Mouse (Mus musculus) MEL (cell line): Measurements from ENCODE around the gene Hnrnpa1. TPM values are rescaled to one million over a fixed set of nuclear protein-coding genes. Genes with fewer than 3 reads are reported as not detected.
A peak's percentile ranks its signal among the peaks of the same experiment; 100 is the strongest.

Experiments used
- DNase-seq: peaks from one replicate; pipeline ENCODE4 v3.0.0; 2011; ENCODE audit warnings: low read depth, low spot score
- H3K27ac ChIP-seq: 2 replicates; pipeline ENCODE4 v1.5.1; 2012; ENCODE audit warnings: low read depth, mild to moderate bottlenecking, control low read depth, low read length, moderate library complexity; ENCODE audit not compliant: control insufficient read depth
- H3K27me3 ChIP-seq, 2 experiments: fragments of 150-350 bp in 1 of 2; sonication (generic) in 1 of 2; 2 replicates each; pipeline ENCODE4 v1.6.1; 2012; ENCODE audit warnings: low read length in 2 of 2, mild to moderate bottlenecking in 2 of 2, improper control_type of control experiment in 1 of 2, moderate library complexity in 1 of 2; ENCODE audit not compliant: insufficient read depth in 2 of 2, control insufficient read depth in 1 of 2
- H3K36me3 ChIP-seq, 2 experiments: 2 replicates each; pipeline ENCODE4 v1.6.1; 2012 to 2014; ENCODE audit warnings: low read length in 2 of 2, improper control_type of control experiment in 1 of 2, inconsistent platforms in 1 of 2, mild to moderate bottlenecking in 1 of 2; ENCODE audit not compliant: insufficient read depth in 2 of 2, control insufficient read depth in 1 of 2
- H3K4me1 ChIP-seq, 2 experiments: fragments of 150-350 bp in 1 of 2; sonication (generic) in 1 of 2; 2 replicates each; pipeline ENCODE4 v1.6.1; 2012; ENCODE audit warnings: low read length in 2 of 2, improper control_type of control experiment in 1 of 2, mild to moderate bottlenecking in 1 of 2; ENCODE audit not compliant: insufficient read depth in 2 of 2, control insufficient read depth in 1 of 2
- H3K4me3 ChIP-seq, 2 experiments: fragments of 150-350 bp in 1 of 2; sonication (generic) in 1 of 2; 2 replicates each; pipeline ENCODE4 v1.5.1; 2012; ENCODE audit warnings: low read depth in 2 of 2, low read length in 2 of 2, mild to moderate bottlenecking in 2 of 2, moderate library complexity in 2 of 2, control low read depth in 1 of 2, improper control_type of control experiment in 1 of 2; ENCODE audit not compliant: control insufficient read depth in 1 of 2, insufficient read depth in 1 of 2
- H3K79me2 ChIP-seq: 2 replicates; pipeline ENCODE4 v1.6.1; 2012; ENCODE audit warnings: mild to moderate bottlenecking, low read length, moderate library complexity; ENCODE audit not compliant: control insufficient read depth, poor library complexity, insufficient read depth
- H3K9ac ChIP-seq: 2 replicates; pipeline ENCODE4 v1.6.1; 2012; ENCODE audit warnings: low read depth, mild to moderate bottlenecking, control low read depth, low read length, moderate library complexity; ENCODE audit not compliant: control insufficient read depth, poor library complexity, severe bottlenecking
- H3K9me3 ChIP-seq: fragments of 150-350 bp; sonication (generic); replicated peaks from 2 replicates; pipeline ENCODE4 v1.6.1; 2012; ENCODE audit warnings: mild to moderate bottlenecking, low read length, improper control_type of control experiment, moderate library complexity; ENCODE audit not compliant: insufficient read depth
- BHLHE40 ChIP-seq: IDR thresholded peaks from 2 replicates; pipeline ENCODE4 v1.6.1; 2012; ENCODE audit warnings: low read depth, mild to moderate bottlenecking, inconsistent platforms, low read length, improper control_type of control experiment, borderline replicate concordance
- CHD1 ChIP-seq: IDR thresholded peaks from 2 replicates; pipeline ENCODE4 v1.6.1; 2012; ENCODE audit warnings: low read depth, mild to moderate bottlenecking, inconsistent platforms, low read length, improper control_type of control experiment
- CHD2 ChIP-seq: IDR thresholded peaks from 2 replicates; pipeline ENCODE4 v1.6.1; 2011; ENCODE audit warnings: low read length, improper control_type of control experiment
- CTCF ChIP-seq, 3 experiments: IDR thresholded peaks in 2 of 3; conservative IDR thresholded peaks in 1 of 3; 2 replicates each; pipeline ENCODE4 v1.5.1; 2011 to 2012; ENCODE audit warnings: low read length in 3 of 3, low read depth in 2 of 3, mild to moderate bottlenecking in 2 of 3, improper control_type of control experiment in 1 of 3, inconsistent platforms in 1 of 3, mixed read lengths in 1 of 3, moderate library complexity in 1 of 3; ENCODE audit not compliant: control insufficient read depth in 1 of 3, insufficient read depth in 1 of 3, poor library complexity in 1 of 3, severe bottlenecking in 1 of 3
- E2F4 ChIP-seq: IDR thresholded peaks from 2 replicates; pipeline ENCODE4 v1.6.1; 2011; ENCODE audit warnings: low read depth, low read length, improper control_type of control experiment, borderline replicate concordance
- ELF1 ChIP-seq: IDR thresholded peaks from 2 replicates; pipeline ENCODE4 v1.6.1; 2014; ENCODE audit warnings: low read depth, mild to moderate bottlenecking, inconsistent platforms, low read length, improper control_type of control experiment, moderate library complexity
- EP300 ChIP-seq, 2 experiments: IDR thresholded peaks; 2 replicates each; pipeline ENCODE4 v1.6.1; 2011; ENCODE audit warnings: improper control_type of control experiment in 2 of 2, low read length in 2 of 2, low read depth in 1 of 2, mild to moderate bottlenecking in 1 of 2
- ETS1 ChIP-seq: IDR thresholded peaks from 2 replicates; pipeline ENCODE4 v1.6.1; 2012; ENCODE audit warnings: low read depth, mild to moderate bottlenecking, inconsistent platforms, low read length, improper control_type of control experiment, moderate library complexity
- GATA1 ChIP-seq: IDR thresholded peaks from 2 replicates; pipeline ENCODE4 v1.6.1; 2011; ENCODE audit warnings: low read depth, low read length, improper control_type of control experiment
- HCFC1 ChIP-seq: IDR thresholded peaks from 2 replicates; pipeline ENCODE4 v1.6.1; 2012; ENCODE audit warnings: low read depth, mild to moderate bottlenecking, inconsistent platforms, low read length, improper control_type of control experiment, moderate library complexity
- JUND ChIP-seq: IDR thresholded peaks from 2 replicates; pipeline ENCODE4 v1.6.1; 2011; ENCODE audit warnings: low read depth, mild to moderate bottlenecking, improper control_type of control experiment, low read length
- KAT2A ChIP-seq: conservative IDR thresholded peaks from 2 replicates; pipeline ENCODE4 v1.6.1; 2012; ENCODE audit warnings: low read depth, low read length, improper control_type of control experiment, inconsistent platforms
- MAFK ChIP-seq: IDR thresholded peaks from 2 replicates; pipeline ENCODE4 v1.6.1; 2011; ENCODE audit warnings: low read depth, mild to moderate bottlenecking, low read length, improper control_type of control experiment, borderline replicate concordance
- MAX ChIP-seq: IDR thresholded peaks from 2 replicates; pipeline ENCODE4 v1.6.1; 2011; ENCODE audit warnings: low read length, improper control_type of control experiment
- MAZ ChIP-seq: IDR thresholded peaks from 2 replicates; pipeline ENCODE4 v1.6.1; 2012; ENCODE audit warnings: low read depth, mild to moderate bottlenecking, inconsistent platforms, low read length, improper control_type of control experiment
- MXI1 ChIP-seq: IDR thresholded peaks from 2 replicates; pipeline ENCODE4 v1.6.1; 2011; ENCODE audit warnings: mild to moderate bottlenecking, low read depth, low read length, improper control_type of control experiment
- MYB ChIP-seq: IDR thresholded peaks from 2 replicates; pipeline ENCODE4 v1.6.1; 2011; ENCODE audit warnings: mild to moderate bottlenecking, low read depth, low read length, improper control_type of control experiment
- MYC ChIP-seq: IDR thresholded peaks from 2 replicates; pipeline ENCODE4 v1.6.1; 2011; ENCODE audit warnings: low read depth, mild to moderate bottlenecking, low read length, improper control_type of control experiment, moderate library complexity
- NRF1 ChIP-seq: IDR thresholded peaks from 2 replicates; pipeline ENCODE4 v1.6.1; 2014; ENCODE audit warnings: low read depth, mild to moderate bottlenecking, inconsistent platforms, low read length, improper control_type of control experiment, moderate library complexity; ENCODE audit not compliant: poor library complexity, insufficient read depth, severe bottlenecking
- POLR2A ChIP-seq, 2 experiments: IDR thresholded peaks; 2 replicates each; pipeline ENCODE4 v1.6.1; 2011 to 2012; ENCODE audit warnings: low read length in 2 of 2, mild to moderate bottlenecking in 2 of 2, control low read depth in 1 of 2, improper control_type of control experiment in 1 of 2, low read depth in 1 of 2, moderate library complexity in 1 of 2; ENCODE audit not compliant: control insufficient read depth in 1 of 2, insufficient read depth in 1 of 2, poor library complexity in 1 of 2
- POLR2AphosphoS5 ChIP-seq: IDR thresholded peaks from 2 replicates; pipeline ENCODE4 v1.6.1; 2012; ENCODE audit warnings: low read depth, borderline replicate concordance, mild to moderate bottlenecking, inconsistent platforms, low read length, moderate library complexity, mixed read lengths
- RAD21 ChIP-seq: IDR thresholded peaks from 2 replicates; pipeline ENCODE4 v1.6.1; 2011; ENCODE audit warnings: mild to moderate bottlenecking, low read depth, low read length, improper control_type of control experiment
- SIN3A ChIP-seq: IDR thresholded peaks from 2 replicates; pipeline ENCODE4 v1.6.1; 2012; ENCODE audit warnings: low read length, improper control_type of control experiment, inconsistent platforms
- SMC3 ChIP-seq: IDR thresholded peaks from 2 replicates; pipeline ENCODE4 v1.6.1; 2011; ENCODE audit warnings: low read depth, low read length, improper control_type of control experiment
- TAL1 ChIP-seq: IDR thresholded peaks from 2 replicates; pipeline ENCODE4 v1.6.1; 2012; ENCODE audit warnings: mild to moderate bottlenecking, inconsistent platforms, low read length, moderate library complexity, mixed read lengths
- TCF12 ChIP-seq: IDR thresholded peaks from 2 replicates; pipeline ENCODE4 v1.6.1; 2014; ENCODE audit warnings: low read depth, mild to moderate bottlenecking, inconsistent platforms, low read length, improper control_type of control experiment, moderate library complexity
- USF1 ChIP-seq: IDR thresholded peaks from 2 replicates; pipeline ENCODE4 v1.6.1; 2014; ENCODE audit warnings: low read depth, mild to moderate bottlenecking, inconsistent platforms, low read length, improper control_type of control experiment, moderate library complexity
- USF2 ChIP-seq, 2 experiments: IDR thresholded peaks; 2 replicates each; pipeline ENCODE4 v1.6.1; 2011 to 2012; ENCODE audit warnings: improper control_type of control experiment in 2 of 2, low read length in 2 of 2, borderline replicate concordance in 1 of 2, inconsistent platforms in 1 of 2, low read depth in 1 of 2, mild to moderate bottlenecking in 1 of 2; ENCODE audit not compliant: insufficient read depth in 1 of 2
- ZC3H11A ChIP-seq: IDR thresholded peaks from 2 replicates; pipeline ENCODE4 v1.6.1; 2012; ENCODE audit warnings: low read depth, mild to moderate bottlenecking, inconsistent platforms, low read length, improper control_type of control experiment
- ZMIZ1 ChIP-seq: IDR thresholded peaks from 2 replicates; pipeline ENCODE4 v1.6.1; 2012; ENCODE audit warnings: low read depth, mild to moderate bottlenecking, inconsistent platforms, low read length, improper control_type of control experiment, moderate library complexity
- polyA plus RNA-seq, 2 experiments: library from polyadenylated mRNA; stranded (reverse) in 1 of 2; unstranded in 1 of 2; fragments of >175 nt in 1 of 2; fragments of >200 nt in 1 of 2; gene quantifications; 2 replicates each; pipeline versions ENCODE4 v1.2.1 to v1.2.4; 2012; ENCODE audit warnings: low replicate concordance in 2 of 2, low read depth in 1 of 2; ENCODE audit not compliant: insufficient read length in 2 of 2, insufficient read depth in 1 of 2, missing spikeins in 1 of 2
- total RNA-seq: library from RNA; depleted of rRNA; stranded (reverse); fragments of 300-350 nt; gene quantifications from 2 replicates; pipeline ENCODE4 v1.2.3, GENCODE M21; 2012

Gene Hnrnpa1
- total and polyA plus RNA-seq, 3 experiments: 322 to 900 TPM; not detected in 1

GRCm38 (mm10) chr15:103256210-103256986, 16.2 kb downstream of the Hnrnpa1 start (continued):
- TF ChIP-seq USF1 (no peak), ZMIZ1 (no peak), MXI1 (no peak), CTCF (IDR thresholded peaks at IDR 0.05 in 2 of 3, conservative IDR thresholded peaks at IDR 0.05 in 1 of 3; ENCODE audit: control insufficient read depth in 1 of 3, insufficient read depth in 1 of 3, low read depth in 2 of 3, low read length in 3 of 3, poor library complexity in 1 of 3, severe bottlenecking in 1 of 3) (no peak)

- Histone ChIP-seq H3K9me3 (no peaks in the 10 kb centered on the region), H3K36me3 (peaks cover 0 to 26% of the 10 kb centered on the region in 2 experiments; a peak in 2 of 4 replicates), H3K4me1 (peaks cover 4 to 16% of the 10 kb centered on the region in 2 experiments; a peak in 3 of 4 replicates), H3K9ac (peak within 1 kb of the TSS; percentile 77), H3K27me3 (no peaks in the 10 kb centered on the region), H3K27ac (peak within 1 kb of the TSS; percentile 100), H3K4me3 (peak within 1 kb of the TSS; percentile 44 to 51), H3K79me2 (peaks cover 32% of the 10 kb centered on the region)
- DNase-seq: peak; percentile 96
- TF ChIP-seq CHD1 (no peak; the same call in 1 of the 2 replicates), MAFK (no peak; the same call in 1 of the 2 replicates), CHD2 (peak; percentile 71), MYB (peak; percentile 96), USF2 (IDR thresholded peaks at IDR 0.05; ENCODE audit: borderline replicate concordance in 1 of 2, insufficient read depth in 1 of 2, low read depth in 1 of 2, low read length in 2 of 2) (no peak), KAT2A (no peak; the same call in 1 of the 2 replicates), TAL1 (peak; percentile 95), SMC3 (no peak), MAX (0 out of 2 replicates have a peak, but pooled peaks have one; percentile 26), MYC (no peak), ETS1 (peak; percentile 79), ZC3H11A (no peak), POLR2AphosphoS5 (peak; percentile 8; the same call in 1 of the 2 replicates), NRF1 (no peak), ELF1 (0 out of 2 replicates have a peak, but pooled peaks have one; percentile 19), RAD21 (no peak), JUND (peak; percentile 46; the same call in 1 of the 2 replicates), CTCF (IDR thresholded peaks at IDR 0.05 in 2 of 3, conservative IDR thresholded peaks at IDR 0.05 in 1 of 3; ENCODE audit: control insufficient read depth in 1 of 3, insufficient read depth in 1 of 3, low read depth in 2 of 3, low read length in 3 of 3, poor library complexity in 1 of 3, severe bottlenecking in 1 of 3) (no peak), POLR2A (IDR thresholded peaks at IDR 0.05; ENCODE audit: control insufficient read depth in 1 of 2, insufficient read depth in 1 of 2, low read depth in 1 of 2, low read length in 2 of 2, poor library complexity in 1 of 2) (peak; percentile 8 to 59; a peak in 3 of 4 replicates), E2F4 (no peak), TCF12 (peak; percentile 98), GATA1 (peak; percentile 86), SIN3A (peak; percentile 95; the same call in 1 of the 2 replicates), HCFC1 (no peak), MAZ (peak; percentile 96), EP300 (IDR thresholded peaks at IDR 0.05; ENCODE audit: low read depth in 1 of 2, low read length in 2 of 2) (peak; percentile 90 to 100), BHLHE40 (no peak; the same call in 1 of the 2 replicates)
These were observed 17.8 kb downstream of the Hnrnpa1 start, which contains the start of gene Nfe2 for GRCm38 (mm10) chr15:103257790-103258728. Gene Nfe2, minus strand, starts transcription at chr15:103258403.
